Mouse (Mus musculus) B cell, adult 2 months (primary cell): Measurements from ENCODE around the gene Msh6.
"Not testable (repeated sequence)": the region's sequence is repeated elsewhere in the genome, so short reads cannot be mapped to it uniquely, and the experiment has no call there.

ENCODE experiments used
- DNase-seq, 2 experiments: peaks; one replicate each; pipeline ENCODE4 v3.0.0; 2022

The Msh6 gene

GRCm38 (mm10) chr17:87982112-87982511 lies 7.2 kb downstream of the Msh6 start:
- DNase-seq, result peak in 1 of 2 experiments; percentile 20

- no peak for DNase-seq
Measured at GRCm38 (mm10) chr17:87983313-87983712, 8.5 kb downstream of the Msh6 start.

- no peak for DNase-seq
Measured at GRCm38 (mm10) chr17:87984440-87985214, 9.8 kb downstream of the Msh6 start.

- DNase-seq, result no peak
Measured at GRCm38 (mm10) chr17:87985916-87986315, 11.1 kb downstream of the Msh6 start.

GRCm38 (mm10) chr17:87987507-87987906 lies 12.6 kb downstream of the Msh6 start:
- no peak for DNase-seq

GRCm38 (mm10) chr17:87992154-87992553 lies 17.3 kb downstream of the Msh6 start:
- DNase-seq, result no peak

GRCm38 (mm10) chr17:87993338-87993737 lies 18.5 kb downstream of the Msh6 start:
- no peak for DNase-seq

GRCm38 (mm10) chr17:87997808-87998207 lies 22.9 kb downstream of the Msh6 start:
- no peak for DNase-seq

- DNase-seq, result no peak
Measured at GRCm38 (mm10) chr17:88004892-88005291, 30.0 kb downstream of the Msh6 start.

- no peak for DNase-seq
Measured at GRCm38 (mm10) chr17:88006956-88007355, 32.1 kb downstream of the Msh6 start.

- DNase-seq, result no peak
Measured at GRCm38 (mm10) chr17:88014456-88014855, 39.6 kb downstream of the Msh6 start.

GRCm38 (mm10) chr17:88016027-88016426 lies 41.2 kb downstream of the Msh6 start:
- DNase-seq, result not testable (repeated sequence)

GRCm38 (mm10) chr17:88023924-88024323 lies 49.1 kb downstream of the Msh6 start:
- DNase-seq, result no peak

GRCm38 (mm10) chr17:88025227-88025626 lies 50.4 kb downstream of the Msh6 start:
- peak; percentile 75 to 81 for DNase-seq

- DNase-seq, result no peak
Measured at GRCm38 (mm10) chr17:88029194-88029970, 54.5 kb downstream of the Msh6 start.

- no peak for DNase-seq
Measured at GRCm38 (mm10) chr17:88031755-88032154, 56.9 kb downstream of the Msh6 start.

- DNase-seq, result no peak
Measured at GRCm38 (mm10) chr17:88034418-88034817, 59.6 kb downstream of the Msh6 start.
